Mouse (Mus musculus): ENCODE results near the gene Cts7. TPM values are rescaled to one million over a fixed set of nuclear protein-coding genes. Genes with fewer than 3 reads are reported as not detected.

The Cts7 gene
- not detected for total RNA-seq (2022)

DNA sequence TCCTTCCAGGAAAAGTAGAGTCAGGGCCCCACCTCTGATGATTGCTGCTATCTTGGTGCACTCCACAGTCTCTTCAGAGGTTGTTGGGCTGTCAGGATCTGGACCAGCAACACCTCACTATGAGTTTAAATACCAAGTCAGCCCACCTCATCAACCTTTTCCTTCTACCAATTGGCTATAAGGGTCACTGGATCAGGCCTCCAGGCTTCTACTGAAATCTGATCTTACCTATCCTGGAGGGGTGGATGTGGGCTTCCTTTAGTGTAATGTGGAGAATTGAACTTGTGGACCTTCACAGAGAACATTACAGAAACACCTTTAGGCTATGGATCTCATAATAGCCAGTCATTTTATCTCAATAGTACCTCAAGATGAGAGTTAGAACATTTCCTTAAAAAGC lies at the start of gene Cts7:
Gene Cts7 (minus strand): TSS at position 101 of the 400 bp plus-strand sequence.
- DNase-seq, result no peak

Small RNA genes within 50 kb of the gene (microRNA-seq; reads per million reads assigned to microRNA genes)
- 0 reads per million in 2 experiments for gene Gm27704

Other genes with a start within 250 kb of the Cts7 start
- gene Ctsr, start 193.9 kb downstream of the Cts7 start, total RNA-seq (2022), result not detected
- not detected for gene Cts6, start 154.8 kb downstream of the Cts7 start, total RNA-seq (2022)
- gene Cts8, start 102.8 kb downstream of the Cts7 start, total RNA-seq (2022), result not detected
- not detected for gene Gm49398, start 69.4 kb downstream of the Cts7 start, total RNA-seq (2022)
- gene Ctsm, start 183.6 kb upstream of the Cts7 start, total RNA-seq (2022), result not detected
- gene Gm49352, start 210.0 kb upstream of the Cts7 start, total RNA-seq (2022), result not detected
- not detected for gene Cts3, start 211.9 kb upstream of the Cts7 start, total RNA-seq (2022)